Mouse (Mus musculus): Measurements from ENCODE around the gene Grhl1. TPM values are rescaled to one million over a fixed set of nuclear protein-coding genes. Genes with fewer than 3 reads are reported as not detected.
"Not testable (repeated sequence)": the region's sequence is repeated elsewhere in the genome, so short reads cannot be mapped to it uniquely, and the experiment has no call there.

Gene Grhl1
- polyA plus RNA-seq (2015; fragmentation: Nextera tagmentation; extraction: Ambion mirVana): 2.8 TPM in 2 replicates

DNA sequence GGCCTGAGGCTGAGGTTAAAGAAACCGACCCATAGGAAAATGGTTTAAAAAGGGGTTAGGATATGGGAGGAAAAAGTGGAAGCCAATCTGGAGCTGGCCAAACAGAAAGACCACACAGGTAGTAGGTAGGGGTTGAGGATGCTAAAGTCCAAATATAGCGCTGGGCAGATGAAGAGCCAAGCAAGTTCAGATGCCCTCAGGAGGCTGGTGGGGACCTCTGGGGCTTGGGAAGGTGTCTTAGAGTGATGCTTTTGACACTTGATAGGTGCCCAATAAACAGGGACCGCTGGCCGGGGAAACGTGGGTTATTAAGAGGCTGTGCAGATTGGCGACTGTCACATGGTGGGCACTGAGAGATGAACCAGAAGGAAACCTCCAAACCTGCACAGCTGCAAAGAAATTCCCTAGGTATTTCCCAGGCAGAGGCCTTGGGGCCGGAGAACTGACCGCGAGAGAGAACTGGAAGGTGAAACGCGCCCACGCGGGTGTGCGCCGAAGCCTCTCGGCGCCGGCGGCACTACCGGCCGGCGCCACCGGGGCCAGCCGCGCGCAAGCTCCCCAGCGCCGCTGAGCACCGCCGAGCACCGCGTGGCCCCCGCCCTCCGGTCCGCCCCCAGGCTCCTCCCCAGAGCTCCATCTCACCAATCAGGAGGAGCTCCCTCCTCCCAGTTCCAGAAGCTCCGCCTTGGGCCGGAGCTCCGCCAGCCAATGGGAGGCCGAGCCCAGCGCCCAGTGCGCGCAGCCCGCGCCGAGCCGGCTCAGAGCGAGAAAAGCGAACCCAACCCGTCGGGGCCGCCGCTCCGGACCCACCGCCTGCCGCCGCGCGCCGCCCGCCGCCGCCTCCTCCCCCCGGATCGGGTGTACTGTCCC, at the start of gene Grhl1:
Grhl1 (plus strand) TSS at position 761 of the 870 bp plus-strand sequence.
- ATAC-seq (ENCODE audit: low FRiP score, low TSS enrichment): peak; percentile 99
- Histone ChIP-seq H3K36me3 (ENCODE audit: insufficient read depth, low read length) (no peaks in the 10 kb centered on the region), H3K27ac (ENCODE audit: low read length) (no peak within 1 kb of the TSS), H3K4me2 (replicated peaks; ENCODE audit: low read depth, low read length) (peak within 1 kb of the TSS; percentile 93), H3K27me3 (ENCODE audit: insufficient read depth, low read length) (peaks cover 10% of the 10 kb centered on the region; the same call in 1 of the 2 replicates), H3K9me3 (ENCODE audit: low read length) (no peaks in the 10 kb centered on the region), H3K4me3 (ENCODE audit: low read length) (peak within 1 kb of the TSS; percentile 72), H3K4me1 (ENCODE audit: insufficient read depth, low read length) (peaks cover 22% of the 10 kb centered on the region), H3K9ac (replicated peaks; ENCODE audit: low read length) (peak within 1 kb of the TSS; percentile 69)
- 2% methylated on average over 43 of the region's 64 CpGs for WGBS

DNA sequence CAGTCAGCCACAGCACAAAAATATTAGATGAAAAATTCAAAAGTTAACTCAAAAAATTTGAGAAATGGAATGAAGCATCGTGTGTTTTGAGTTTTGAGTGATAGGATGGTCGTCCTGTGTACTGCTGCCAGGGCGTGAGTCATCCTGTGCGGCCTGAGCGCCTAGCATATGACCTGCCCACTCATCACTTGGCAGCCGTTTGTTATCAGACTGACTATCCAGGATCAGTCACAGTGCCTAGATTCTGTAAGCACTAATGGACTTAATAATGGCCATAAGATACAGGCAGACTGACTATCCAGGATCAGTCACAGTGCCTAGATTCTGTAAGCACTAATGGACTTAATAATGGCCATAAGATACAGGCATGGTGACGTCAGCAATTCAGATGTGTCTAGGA, 47.0 kb upstream of the Grhl1 start:
- not testable (repeated sequence) for H3K36me3 ChIP-seq (ENCODE audit: insufficient read depth, low read length); H3K9ac ChIP-seq (replicated peaks; ENCODE audit: low read length); H3K27me3 ChIP-seq (ENCODE audit: insufficient read depth, low read length); H3K27ac ChIP-seq (ENCODE audit: low read length); H3K4me1 ChIP-seq (ENCODE audit: insufficient read depth, low read length); H3K9me3 ChIP-seq (ENCODE audit: low read length); H3K4me3 ChIP-seq (ENCODE audit: low read length); ATAC-seq (ENCODE audit: low FRiP score, low TSS enrichment); H3K4me2 ChIP-seq (replicated peaks; ENCODE audit: low read depth, low read length)
- 90% methylated on average over 7 of the region's 7 CpGs for WGBS

DNA sequence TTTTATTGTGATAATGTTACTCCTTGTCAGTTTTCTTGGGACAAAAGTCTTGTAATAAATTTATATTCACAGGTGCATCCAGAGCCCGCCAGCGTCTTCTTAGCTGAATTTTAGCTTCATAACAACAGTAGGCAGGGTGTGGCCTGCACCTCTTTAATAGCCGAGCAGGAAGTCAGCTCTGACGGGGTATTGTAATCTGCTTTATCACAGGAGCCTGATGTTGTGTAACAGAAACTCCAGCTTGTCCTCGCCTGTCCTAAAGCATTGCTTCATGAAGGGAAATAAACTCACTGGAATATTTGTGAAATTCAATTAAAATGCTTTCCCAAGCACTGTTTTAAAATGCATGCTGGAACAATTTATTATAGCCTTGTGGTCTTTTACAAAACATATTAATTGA, 35.7 kb upstream of the Grhl1 start:
- H3K27me3 ChIP-seq (ENCODE audit: insufficient read depth, low read length): no peaks in the 10 kb centered on the region
- no peak overlapping the region for H3K9ac ChIP-seq (replicated peaks; ENCODE audit: low read length)
- no peak overlapping the region for H3K4me2 ChIP-seq (replicated peaks; ENCODE audit: low read depth, low read length)
- 62% methylated on average over 5 of the region's 5 CpGs for WGBS
- H3K27ac ChIP-seq (ENCODE audit: low read length): no peak overlapping the region
- 0 out of 2 replicates have a peak, but pooled peaks cover 2% of the 10 kb centered on the region for H3K9me3 ChIP-seq (ENCODE audit: low read length)
- no peak for ATAC-seq (ENCODE audit: low FRiP score, low TSS enrichment)
- H3K4me3 ChIP-seq (ENCODE audit: low read length): no peak overlapping the region
- H3K4me1 ChIP-seq (ENCODE audit: insufficient read depth, low read length): no peaks in the 10 kb centered on the region
- H3K36me3 ChIP-seq (ENCODE audit: insufficient read depth, low read length): 0 out of 2 replicates have a peak, but pooled peaks cover 3% of the 10 kb centered on the region

DNA sequence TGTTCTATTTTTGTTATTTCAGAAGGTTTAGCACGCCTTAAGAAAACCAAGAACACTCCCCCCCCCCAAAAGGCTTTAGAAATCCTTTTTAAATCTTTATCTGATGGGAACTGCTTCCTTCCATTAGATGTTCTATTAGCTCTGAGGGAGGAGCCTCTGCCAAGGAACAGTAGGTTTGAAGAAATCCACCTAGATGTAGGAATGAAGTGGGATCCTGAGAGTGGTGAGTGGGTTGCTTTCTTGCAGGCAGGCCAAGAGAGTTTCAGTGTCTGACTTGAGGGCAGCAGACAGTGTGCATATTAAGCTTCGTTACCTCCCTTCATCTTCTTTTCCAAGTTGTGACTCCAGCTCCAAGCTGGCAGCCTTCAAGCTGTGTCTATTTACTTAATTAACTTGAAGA, 34.9 kb upstream of the Grhl1 start:
- no peak for ATAC-seq (ENCODE audit: low FRiP score, low TSS enrichment)
- no peak overlapping the region for H3K4me2 ChIP-seq (replicated peaks; ENCODE audit: low read depth, low read length)
- H3K27ac ChIP-seq (ENCODE audit: low read length): no peak overlapping the region
- no peaks in the 10 kb centered on the region for H3K27me3 ChIP-seq (ENCODE audit: insufficient read depth, low read length)
- no peak overlapping the region for H3K4me3 ChIP-seq (ENCODE audit: low read length)
- no peaks in the 10 kb centered on the region for H3K4me1 ChIP-seq (ENCODE audit: insufficient read depth, low read length)
- H3K9ac ChIP-seq (replicated peaks; ENCODE audit: low read length): no peak overlapping the region
- H3K9me3 ChIP-seq (ENCODE audit: low read length): 0 out of 2 replicates have a peak, but pooled peaks cover 2% of the 10 kb centered on the region
- WGBS: 70% methylated on average over 2 of the region's 2 CpGs
- no peaks in the 10 kb centered on the region for H3K36me3 ChIP-seq (ENCODE audit: insufficient read depth, low read length)

DNA sequence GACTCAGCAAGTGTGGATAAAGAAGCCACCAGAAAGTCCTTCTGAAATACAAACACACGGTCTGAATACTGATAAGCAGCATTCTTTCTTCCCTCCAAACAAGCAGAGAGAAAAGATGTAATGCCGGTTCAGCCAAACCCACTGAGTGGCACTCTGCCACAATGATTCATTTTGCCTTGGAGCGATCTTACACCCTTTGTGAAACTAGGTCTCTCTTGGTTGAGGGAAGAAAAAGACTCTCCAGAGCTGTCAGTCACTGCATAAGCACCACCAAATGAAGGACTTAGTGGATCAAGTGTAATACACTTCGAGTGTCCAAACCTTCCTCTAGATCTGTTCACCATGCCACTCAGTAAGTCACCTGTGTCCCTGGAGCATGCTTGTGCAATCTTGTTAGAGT, 34.1 kb upstream of the Grhl1 start:
- Histone ChIP-seq H3K4me1 (ENCODE audit: insufficient read depth, low read length) (no peaks in the 10 kb centered on the region), H3K4me3 (ENCODE audit: low read length) (no peak overlapping the region)
- WGBS: 88% methylated on average over 4 of the region's 4 CpGs

DNA sequence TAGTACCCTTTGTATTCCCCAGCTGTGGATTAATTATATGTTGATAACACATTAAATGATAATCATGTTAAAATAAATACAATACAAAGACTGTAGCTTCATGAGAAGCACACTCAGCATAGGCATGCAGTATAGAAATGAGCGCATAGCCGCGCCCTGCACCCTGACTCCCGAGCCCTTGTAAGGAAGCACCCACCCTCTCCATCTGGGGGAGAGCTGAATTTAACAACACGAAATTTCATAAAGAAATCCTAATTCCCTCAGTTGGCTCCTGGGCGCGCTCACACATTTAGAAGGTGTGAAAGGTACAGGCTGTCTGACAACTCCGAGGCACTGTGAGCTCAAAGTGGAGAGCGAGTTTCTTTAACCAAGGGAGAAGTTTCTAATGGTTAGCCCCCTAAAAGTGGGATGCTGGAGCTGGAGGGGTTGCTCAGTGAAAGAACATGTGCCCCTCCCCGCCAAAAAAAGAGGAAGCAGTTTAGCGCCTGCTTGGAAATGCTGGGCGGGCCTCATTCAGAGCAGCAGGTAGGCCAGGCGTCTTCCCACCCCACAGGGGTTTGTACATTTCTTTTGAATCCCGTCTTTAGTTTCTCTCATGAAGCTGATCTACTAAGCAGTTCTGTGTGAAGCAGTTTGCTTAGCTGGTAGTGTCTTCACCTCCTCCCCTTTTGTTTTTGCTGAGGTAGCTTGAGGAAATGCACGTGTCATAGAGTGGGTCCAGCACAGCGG, 30.5 kb upstream of the Grhl1 start:
- WGBS: 85% methylated on average over 16 of the region's 16 CpGs
- Histone ChIP-seq H3K27me3 (ENCODE audit: insufficient read depth, low read length) (no peaks in the 10 kb centered on the region), H3K27ac (ENCODE audit: low read length) (no peak overlapping the region), H3K36me3 (ENCODE audit: insufficient read depth, low read length) (peaks cover 2% of the 10 kb centered on the region; the same call in 1 of the 2 replicates), H3K9me3 (ENCODE audit: low read length) (no peaks in the 10 kb centered on the region), H3K4me1 (ENCODE audit: insufficient read depth, low read length) (no peaks in the 10 kb centered on the region), H3K4me3 (ENCODE audit: low read length) (no peak overlapping the region), H3K4me2 (replicated peaks; ENCODE audit: low read depth, low read length) (no peak overlapping the region), H3K9ac (replicated peaks; ENCODE audit: low read length) (no peak overlapping the region)
- no peak for ATAC-seq (ENCODE audit: low FRiP score, low TSS enrichment)

More for the DNA sequence above, 34.1 kb upstream of the Grhl1 start:
- no peak for ATAC-seq (ENCODE audit: low FRiP score, low TSS enrichment)
- no peaks in the 10 kb centered on the region for H3K27me3 ChIP-seq (ENCODE audit: insufficient read depth, low read length)
- H3K9me3 ChIP-seq (ENCODE audit: low read length): no peaks in the 10 kb centered on the region
- H3K9ac ChIP-seq (replicated peaks; ENCODE audit: low read length): no peak overlapping the region
- H3K4me2 ChIP-seq (replicated peaks; ENCODE audit: low read depth, low read length): no peak overlapping the region
- H3K27ac ChIP-seq (ENCODE audit: low read length): no peak overlapping the region
- no peaks in the 10 kb centered on the region for H3K36me3 ChIP-seq (ENCODE audit: insufficient read depth, low read length)

DNA sequence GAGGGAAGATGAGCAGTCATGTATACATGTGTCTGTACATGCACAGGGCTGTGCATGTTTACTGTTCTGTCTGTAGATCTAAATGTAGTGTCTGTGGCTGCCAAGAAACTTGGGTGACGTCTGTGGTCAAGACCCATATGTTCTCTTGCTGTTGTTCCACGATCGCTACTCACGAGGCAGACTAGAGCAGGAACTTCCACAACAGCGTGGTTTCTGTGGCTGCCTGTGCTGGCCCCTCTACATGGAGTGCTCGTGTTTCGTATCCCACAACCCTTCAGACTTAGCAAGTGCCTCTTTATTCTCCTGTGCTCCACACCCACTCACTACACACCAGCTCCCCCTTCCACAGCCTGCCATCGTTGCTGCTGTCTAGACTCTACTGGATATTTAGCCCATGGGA, 24.4 kb upstream of the Grhl1 start:
- WGBS: 86% methylated on average over 8 of the region's 8 CpGs
- no peak overlapping the region for H3K27ac ChIP-seq (ENCODE audit: low read length)
- H3K4me1 ChIP-seq (ENCODE audit: insufficient read depth, low read length): no peaks in the 10 kb centered on the region
- no peak overlapping the region for H3K4me3 ChIP-seq (ENCODE audit: low read length)
- peaks cover 9% of the 10 kb centered on the region; the same call in 1 of the 2 replicates for H3K36me3 ChIP-seq (ENCODE audit: insufficient read depth, low read length)
- H3K9me3 ChIP-seq (ENCODE audit: low read length): no peaks in the 10 kb centered on the region
- no peak for ATAC-seq (ENCODE audit: low FRiP score, low TSS enrichment)
- no peak overlapping the region for H3K4me2 ChIP-seq (replicated peaks; ENCODE audit: low read depth, low read length)
- no peaks in the 10 kb centered on the region for H3K27me3 ChIP-seq (ENCODE audit: insufficient read depth, low read length)
- H3K9ac ChIP-seq (replicated peaks; ENCODE audit: low read length): no peak overlapping the region

DNA sequence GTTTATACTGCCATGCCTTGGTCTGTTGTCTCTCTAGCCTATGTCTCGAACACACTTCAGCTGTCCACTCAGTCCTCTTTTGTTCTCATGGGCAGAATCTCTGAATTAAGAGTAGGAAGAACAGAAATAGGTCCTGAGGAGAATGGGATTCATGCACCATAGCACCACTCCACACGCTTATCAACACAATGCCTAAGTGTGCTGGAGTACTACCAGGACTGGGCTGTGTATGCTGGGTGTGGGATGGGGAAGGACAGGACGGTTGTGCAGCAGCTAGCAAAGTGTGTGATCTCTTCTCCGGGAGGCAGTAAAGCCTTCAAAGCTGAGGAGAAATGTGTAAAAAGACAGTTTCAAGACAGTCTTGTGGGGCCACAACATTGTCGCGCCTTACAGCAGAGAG, 23.2 kb upstream of the Grhl1 start:
- Histone ChIP-seq H3K27me3 (ENCODE audit: insufficient read depth, low read length) (no peaks in the 10 kb centered on the region), H3K36me3 (ENCODE audit: insufficient read depth, low read length) (peaks cover 9% of the 10 kb centered on the region; the same call in 1 of the 2 replicates), H3K4me3 (ENCODE audit: low read length) (no peak overlapping the region), H3K27ac (ENCODE audit: low read length) (no peak overlapping the region), H3K9me3 (ENCODE audit: low read length) (no peaks in the 10 kb centered on the region), H3K9ac (replicated peaks; ENCODE audit: low read length) (no peak overlapping the region), H3K4me1 (ENCODE audit: insufficient read depth, low read length) (no peaks in the 10 kb centered on the region), H3K4me2 (replicated peaks; ENCODE audit: low read depth, low read length) (no peak overlapping the region)
- WGBS: 94% methylated on average over 6 of the region's 6 CpGs
- ATAC-seq (ENCODE audit: low FRiP score, low TSS enrichment): no peak

DNA sequence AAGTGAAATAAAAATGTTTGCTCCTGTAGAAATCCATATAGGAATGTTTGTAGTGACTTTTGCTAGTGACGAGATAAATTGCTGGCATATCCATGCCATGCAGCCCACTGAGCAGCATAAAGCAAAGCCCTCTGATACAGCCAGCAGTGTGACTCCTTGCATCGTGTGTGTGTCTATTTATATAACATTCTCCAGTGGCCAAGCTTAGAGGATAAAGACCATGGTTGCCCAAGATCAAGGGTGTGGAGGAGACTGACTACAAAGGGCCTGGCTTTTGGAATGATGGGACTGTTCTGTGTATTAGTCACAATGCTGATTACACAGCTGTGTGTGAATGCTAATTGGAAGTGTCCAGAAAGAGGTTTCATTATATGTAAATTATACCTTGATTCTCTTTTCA, 19.6 kb upstream of the Grhl1 start:
- Histone ChIP-seq H3K4me3 (ENCODE audit: low read length) (no peak overlapping the region), H3K9me3 (ENCODE audit: low read length) (no peaks in the 10 kb centered on the region), H3K27ac (ENCODE audit: low read length) (no peak overlapping the region), H3K4me1 (ENCODE audit: insufficient read depth, low read length) (no peaks in the 10 kb centered on the region), H3K9ac (replicated peaks; ENCODE audit: low read length) (no peak overlapping the region), H3K27me3 (ENCODE audit: insufficient read depth, low read length) (no peaks in the 10 kb centered on the region), H3K4me2 (replicated peaks; ENCODE audit: low read depth, low read length) (no peak overlapping the region), H3K36me3 (ENCODE audit: insufficient read depth, low read length) (peaks cover 5% of the 10 kb centered on the region; the same call in 1 of the 2 replicates)
- no peak for ATAC-seq (ENCODE audit: low FRiP score, low TSS enrichment)
- WGBS: 75% methylated on average over 2 of the region's 2 CpGs

DNA sequence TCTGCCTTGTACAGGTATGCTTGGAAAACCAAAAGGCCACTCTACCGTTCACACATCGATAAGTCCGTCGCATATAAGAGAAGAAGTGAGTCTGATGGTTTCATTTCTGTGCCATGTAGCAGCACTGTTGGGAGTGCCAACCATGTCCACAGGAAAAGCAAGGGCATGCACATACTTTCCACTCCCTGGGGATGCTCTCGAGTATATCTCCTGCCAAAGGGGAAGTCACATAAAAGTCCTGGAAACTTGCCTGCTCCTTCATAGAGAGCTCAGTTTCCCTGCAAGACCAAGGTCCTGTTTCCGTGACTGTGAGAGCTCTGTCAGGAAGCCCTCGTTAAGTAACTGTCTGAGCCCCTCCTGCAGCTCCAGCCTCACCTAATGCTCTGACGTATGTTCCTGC, 16.1 kb upstream of the Grhl1 start:
- no peak overlapping the region for H3K9ac ChIP-seq (replicated peaks; ENCODE audit: low read length)
- no peaks in the 10 kb centered on the region for H3K36me3 ChIP-seq (ENCODE audit: insufficient read depth, low read length)
- H3K4me3 ChIP-seq (ENCODE audit: low read length): no peak overlapping the region
- no peaks in the 10 kb centered on the region for H3K4me1 ChIP-seq (ENCODE audit: insufficient read depth, low read length)
- ATAC-seq (ENCODE audit: low FRiP score, low TSS enrichment): no peak
- H3K27ac ChIP-seq (ENCODE audit: low read length): no peak overlapping the region
- WGBS: 75% methylated on average over 8 of the region's 8 CpGs
- H3K27me3 ChIP-seq (ENCODE audit: insufficient read depth, low read length): no peaks in the 10 kb centered on the region
- no peak overlapping the region for H3K4me2 ChIP-seq (replicated peaks; ENCODE audit: low read depth, low read length)
- no peaks in the 10 kb centered on the region for H3K9me3 ChIP-seq (ENCODE audit: low read length)

All from kidney, embryonic 16.5 days (tissue).